Mouse (Mus musculus) spleen, adult 2 months (tissue): Measurements from ENCODE around the gene Efcc1. TPM values are rescaled to one million over a fixed set of nuclear protein-coding genes. Genes with fewer than 3 reads are reported as not detected.
A peak's percentile ranks its signal among the peaks of the same experiment; 100 is the strongest.
"Not testable (repeated sequence)": the region's sequence is repeated elsewhere in the genome, so short reads cannot be mapped to it uniquely, and the experiment has no call there.

ENCODE experiments used
- DNase-seq, 2 experiments: peaks; one replicate each; pipeline versions ENCODE4 v3.0.0 to v3.0.0-alpha.2; 2012 to 2021; ENCODE audit warnings: low spot score in 2 of 2, low read depth in 1 of 2
- H3K27ac ChIP-seq: fragments of 200-500 bp; 2 replicates; pipeline ENCODE4 v1.5.1; 2012; ENCODE audit warnings: low read length, inconsistent platforms; ENCODE audit not compliant: insufficient read depth
- H3K27me3 ChIP-seq: fragments of 200-500 bp; 2 replicates; pipeline ENCODE4 v1.6.1; 2012; ENCODE audit warnings: mild to moderate bottlenecking, moderate library complexity, low read length, inconsistent platforms; ENCODE audit not compliant: control insufficient read depth, insufficient read depth
- H3K36me3 ChIP-seq: fragments of 200-500 bp; 2 replicates; pipeline ENCODE4 v1.6.1; 2012; ENCODE audit warnings: mild to moderate bottlenecking, low read length, inconsistent platforms; ENCODE audit not compliant: control insufficient read depth, insufficient read depth
- H3K4me1 ChIP-seq: fragments of 200-500 bp; 2 replicates; pipeline ENCODE4 v1.6.1; 2011; ENCODE audit warnings: inconsistent platforms; ENCODE audit not compliant: control insufficient read depth, insufficient read depth, insufficient read length
- H3K4me3 ChIP-seq: fragments of 200-500 bp; 2 replicates; pipeline ENCODE4 v1.5.1; 2011; ENCODE audit warnings: mild to moderate bottlenecking, inconsistent platforms; ENCODE audit not compliant: insufficient read depth, insufficient read length; ENCODE audit errors: extremely low read depth
- CTCF ChIP-seq: fragments of 200-500 bp; IDR thresholded peaks from 2 replicates; pipeline ENCODE4 v1.5.1; 2011; ENCODE audit warnings: mild to moderate bottlenecking, inconsistent platforms; ENCODE audit not compliant: insufficient read depth, insufficient read length, insufficient replicate concordance; ENCODE audit errors: extremely low read depth
- POLR2A ChIP-seq: fragments of 200-500 bp; IDR thresholded peaks from 2 replicates; pipeline ENCODE4 v1.6.1; 2011; ENCODE audit warnings: low read depth, low read length, inconsistent platforms
- WGBS: fragments of 180-500 bp; shearing (Covaris S2); methylation state at CpG from one replicate; pipeline ENCODE4 v1.1.7; 2018; 5-methylcytosine and 5-hydroxymethylcytosine counted together
- polyA plus RNA-seq: library from polyadenylated mRNA; depleted of rRNA; stranded (reverse); fragments of >200 nt; gene quantifications from 2 replicates; pipeline ENCODE4 v1.2.3, GENCODE M21; 2012

The Efcc1 gene
- polyA plus RNA-seq, 1 experiment = 2.0 TPM

GRCm38 (mm10) chr6:87763376-87764280, 33.0 kb downstream of the Efcc1 start:
- Histone ChIP-seq H3K4me3 (no peak overlapping the region), H3K4me1 (no peaks in the 10 kb centered on the region), H3K36me3 (no peaks in the 10 kb centered on the region), H3K27ac (no peak overlapping the region), H3K27me3 (no peaks in the 10 kb centered on the region)
- no peak for DNase-seq
- TF ChIP-seq POLR2A (no peak), CTCF (peak; percentile 8; the same call in 1 of the 2 replicates)
- 64% methylated on average over 4 of the region's 4 CpGs for WGBS

- not testable (repeated sequence) for H3K4me1 ChIP-seq, H3K27me3 ChIP-seq, H3K4me3 ChIP-seq, H3K36me3 ChIP-seq, DNase-seq, H3K27ac ChIP-seq
- WGBS = 96% methylated on average over 2 of the region's 2 CpGs
Observed at GRCm38 (mm10) chr6:87764296-87764695, 33.6 kb downstream of the Efcc1 start.

GRCm38 (mm10) chr6:87770626-87771025, 40.0 kb downstream of the Efcc1 start:
- TF ChIP-seq CTCF = no peak
- no peak for TF ChIP-seq POLR2A
- 18% methylated on average over 8 of the region's 8 CpGs for WGBS
- no peak for DNase-seq

GRCm38 (mm10) chr6:87774466-87774865, 43.8 kb downstream of the Efcc1 start:
- no peak for TF ChIP-seq POLR2A
- no peak for TF ChIP-seq CTCF
- 35% methylated on average over 1 of the region's 1 CpGs for WGBS
- no peak overlapping the region for H3K4me3 ChIP-seq
- DNase-seq = no peak
- no peaks in the 10 kb centered on the region for H3K27me3 ChIP-seq
- H3K4me1 ChIP-seq = no peaks in the 10 kb centered on the region
- no peak overlapping the region for H3K27ac ChIP-seq
- no peaks in the 10 kb centered on the region for H3K36me3 ChIP-seq

More at GRCm38 (mm10) chr6:87770626-87771025, 40.0 kb downstream of the Efcc1 start:
- Histone ChIP-seq H3K27me3 (no peaks in the 10 kb centered on the region), H3K27ac (no peak overlapping the region), H3K36me3 (no peaks in the 10 kb centered on the region), H3K4me3 (no peak overlapping the region), H3K4me1 (no peaks in the 10 kb centered on the region)

GRCm38 (mm10) chr6:87774909-87775308, 44.2 kb downstream of the Efcc1 start:
- WGBS = 69% methylated on average over 9 of the region's 9 CpGs
- no peak for DNase-seq
- no peaks in the 10 kb centered on the region for H3K27me3 ChIP-seq
- H3K36me3 ChIP-seq = no peaks in the 10 kb centered on the region
- H3K4me3 ChIP-seq = no peak overlapping the region
- TF ChIP-seq CTCF = no peak
- no peak for TF ChIP-seq POLR2A
- H3K4me1 ChIP-seq = no peaks in the 10 kb centered on the region
- no peak overlapping the region for H3K27ac ChIP-seq

GRCm38 (mm10) chr6:87775588-87776245, 45.0 kb downstream of the Efcc1 start:
- no peak for TF ChIP-seq CTCF
- no peak for TF ChIP-seq POLR2A
- Histone ChIP-seq H3K27ac (no peak overlapping the region; the same call in 1 of the 2 replicates), H3K4me1 (no peaks in the 10 kb centered on the region), H3K27me3 (no peaks in the 10 kb centered on the region), H3K36me3 (no peaks in the 10 kb centered on the region), H3K4me3 (no peak overlapping the region)
- WGBS = 30% methylated on average over 3 of the region's 3 CpGs
- no peak for DNase-seq

GRCm38 (mm10) chr6:87776663-87777062, 46.0 kb downstream of the Efcc1 start:
- no peaks in the 10 kb centered on the region for H3K4me1 ChIP-seq
- no peaks in the 10 kb centered on the region for H3K36me3 ChIP-seq
- H3K4me3 ChIP-seq = no peak overlapping the region
- H3K27me3 ChIP-seq = no peaks in the 10 kb centered on the region
- WGBS = 76% methylated on average over 1 of the region's 1 CpGs
- DNase-seq = no peak
- TF ChIP-seq POLR2A (no peak), CTCF (no peak)
- no peak overlapping the region; the same call in 1 of the 2 replicates for H3K27ac ChIP-seq
